Mouse (Mus musculus) layer of hippocampus, adult 6 months (tissue): Measurements from ENCODE around the gene Sap30. TPM values are rescaled to one million over a fixed set of nuclear protein-coding genes. Genes with fewer than 3 reads are reported as not detected.

ENCODE experiments used
- long read RNA-seq, 2 experiments: library from polyadenylated mRNA; unstranded; transcript quantifications; one replicate each; pipeline ENCODE4 v2.0.0; 2019 to 2020
- polyA plus RNA-seq: library from polyadenylated mRNA; unstranded; fragments of <200 nt; fragmentation: Nextera tagmentation; gene quantifications from 2 replicates; pipeline ENCODE4 v1.2.3, GENCODE M21; 2021

Gene Sap30
- polyA plus RNA-seq: 17.4 and 18.3 TPM in 2 replicates
- long read RNA-seq, experiment 1, transcript Sap30-201 (4 exons, 1,178 nt): major isoform, 23 of 23 reads
- long read RNA-seq, experiment 1, partial matches to known transcripts: 0 of 23 reads
- long read RNA-seq, experiment 1, other reads (novel, unspliced or antisense): 0 of 23 reads
- long read RNA-seq, experiment 2, transcript Sap30-201 (4 exons, 1,178 nt): major isoform, 22 of 23 reads
- long read RNA-seq, experiment 2, partial matches to known transcripts: 1 of 23 reads
- long read RNA-seq, experiment 2, other reads (novel, unspliced or antisense): 0 of 23 reads

GRCm38 (mm10) chr8:57487441-57488155 lies at the start of gene Sap30:
Sap30 (minus strand) TSS chr8:57487860.

DNA sequence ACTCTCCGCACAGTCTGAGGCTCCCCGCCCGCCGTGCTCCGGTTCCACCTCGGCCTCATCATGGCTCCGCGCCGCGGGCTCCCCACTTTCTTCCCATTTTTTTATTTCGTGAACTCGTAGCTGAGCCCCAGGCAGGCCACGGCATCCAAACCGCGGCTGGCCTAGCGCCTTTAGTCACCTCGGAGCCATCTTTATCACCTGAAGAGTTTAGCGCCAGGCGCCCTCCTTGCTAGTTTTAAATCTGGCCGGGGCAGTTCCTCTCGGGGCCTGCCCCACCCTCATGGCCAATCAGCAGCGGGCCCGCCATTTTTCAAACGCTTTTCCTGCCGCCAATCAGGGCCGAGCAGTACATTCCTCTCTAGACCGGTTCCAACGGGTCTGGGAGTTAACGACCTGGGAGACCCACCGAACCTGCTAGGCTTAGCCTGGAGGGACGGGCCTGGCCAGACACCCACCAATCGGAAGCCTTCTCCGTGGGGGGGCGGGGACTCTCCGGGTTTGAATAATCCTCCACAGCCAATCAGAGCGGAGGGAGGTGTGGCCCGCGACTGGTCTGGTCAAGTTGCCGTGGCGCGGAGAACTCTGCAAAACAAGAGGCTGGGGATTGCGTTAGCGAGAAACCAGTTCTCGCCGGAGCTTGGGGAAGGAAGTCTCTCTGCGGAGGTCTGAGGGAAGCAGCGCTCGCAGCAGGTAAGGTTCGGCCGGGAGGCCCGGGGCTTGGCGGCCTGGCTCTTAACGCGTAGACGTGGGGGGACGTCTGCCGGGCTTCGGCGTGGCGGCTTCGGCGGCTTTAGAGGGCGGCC lies 23.9 kb upstream of the Sap30 start, which contains the start of gene Hmgb2:
Hmgb2 (plus strand) TSS at position 592 of the 803 bp plus-strand sequence.

GRCm38 (mm10) chr8:57455765-57456164 lies 31.9 kb downstream of the Sap30 start, which contains the start of gene Scrg1:
Scrg1 (plus strand) TSS chr8:57455923.

Other genes with a start within 250 kb of the Sap30 start
- not detected in 2 replicates for gene Hand2, start 166.9 kb downstream of the Sap30 start, polyA plus RNA-seq
- gene Scrg1, start 31.9 kb downstream of the Sap30 start, polyA plus RNA-seq: 114 and 156 TPM in 2 replicates
- gene Hmgb2, start 24.0 kb upstream of the Sap30 start, polyA plus RNA-seq: 9.4 and 15.3 TPM in 2 replicates
- gene Galnt7, start 165.2 kb upstream of the Sap30 start, polyA plus RNA-seq: 3.4 and 3.5 TPM in 2 replicates